Mouse (Mus musculus) induced T-regulatory cell, adult 2 months (primary cell): Measurements from ENCODE around the gene Saysd1.

Experiments
- DNase-seq: peaks from one replicate; pipeline ENCODE4 v3.0.0-alpha.2; 2012; ENCODE audit warnings: low read depth

The Saysd1 gene

DNA sequence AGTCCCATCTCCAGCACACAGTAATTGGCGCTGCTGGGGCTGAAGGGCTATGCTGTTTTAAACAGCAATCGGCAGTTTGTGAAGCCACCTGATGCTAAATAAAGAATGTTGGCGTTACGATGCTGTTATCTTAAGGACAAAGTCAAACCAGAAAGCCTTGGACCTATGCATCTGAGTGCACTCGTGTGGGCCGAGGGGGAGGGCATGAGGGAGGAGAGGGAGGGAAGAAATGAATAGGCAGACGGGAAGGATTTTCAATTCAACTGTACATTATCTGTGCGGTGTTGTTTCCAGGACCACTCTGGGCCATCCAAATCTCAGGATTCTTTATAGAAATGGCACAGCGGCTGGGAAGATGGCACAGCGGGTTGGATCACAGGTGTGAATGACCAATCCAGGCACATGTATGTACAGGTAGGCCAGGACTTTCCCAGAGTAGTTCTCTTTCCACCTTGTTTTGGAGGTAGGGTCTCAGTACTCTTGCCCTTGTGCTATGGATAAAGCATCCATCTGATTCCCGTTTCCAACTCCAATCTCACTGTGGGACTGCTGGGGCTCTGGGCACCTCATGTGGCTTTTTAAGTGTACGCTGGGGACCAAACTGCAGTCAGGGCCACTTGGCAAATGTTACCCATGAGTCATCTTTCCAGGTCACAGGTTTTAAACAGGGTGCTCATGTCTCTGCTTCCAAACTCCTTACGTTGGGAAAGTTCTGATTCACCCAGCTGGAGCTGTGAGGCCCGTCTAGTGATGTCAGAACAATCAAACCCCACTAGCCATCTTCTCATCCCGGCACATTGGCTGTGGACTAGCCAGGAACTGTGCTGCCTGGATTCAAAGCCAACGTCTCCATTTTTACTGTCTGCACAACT lies at the start of gene Saysd1:
Saysd1 (minus strand) TSS at position 51 of the 872 bp plus-strand sequence.
- DNase-seq = no peak

DNA sequence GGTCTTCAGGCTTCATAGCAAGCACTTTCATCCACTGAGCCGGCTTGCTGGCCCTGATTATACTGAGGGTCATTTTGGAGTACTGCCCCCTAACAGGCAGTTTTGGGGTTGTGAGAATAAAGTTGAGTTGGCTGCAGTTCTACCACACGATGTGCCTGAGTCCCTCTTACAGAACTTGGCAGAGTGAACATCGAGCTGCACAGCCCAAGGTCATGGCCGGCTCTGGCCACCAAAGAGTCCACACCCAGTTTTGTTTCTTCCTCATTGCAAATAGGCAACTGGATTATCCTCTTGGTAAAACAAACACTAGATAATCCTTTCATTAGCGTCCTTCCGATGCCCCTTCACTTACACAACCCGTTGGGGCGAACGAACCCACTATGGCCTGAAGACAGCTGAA lies 47.1 kb upstream of the Saysd1 start:
- DNase-seq = no peak

DNA sequence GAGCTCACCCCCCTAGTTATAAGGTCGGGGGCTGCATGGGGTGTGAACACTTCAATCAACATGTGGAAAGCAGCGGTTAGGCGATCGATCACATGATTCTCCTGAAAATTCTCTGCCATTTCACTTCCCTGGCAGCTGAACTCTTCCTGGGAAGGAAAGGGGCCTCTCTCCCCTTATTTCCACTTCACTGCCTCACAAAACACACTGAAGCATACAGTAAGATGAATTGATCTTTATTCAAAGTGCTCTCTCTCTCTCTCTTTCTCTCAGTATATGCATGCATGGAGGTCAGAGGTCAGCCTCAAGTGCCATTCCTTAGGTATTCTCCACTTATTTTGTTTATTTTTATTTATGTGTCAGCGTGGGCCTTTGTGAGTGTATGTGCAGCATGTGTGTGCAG lies 45.4 kb upstream of the Saysd1 start:
- no peak for DNase-seq

DNA sequence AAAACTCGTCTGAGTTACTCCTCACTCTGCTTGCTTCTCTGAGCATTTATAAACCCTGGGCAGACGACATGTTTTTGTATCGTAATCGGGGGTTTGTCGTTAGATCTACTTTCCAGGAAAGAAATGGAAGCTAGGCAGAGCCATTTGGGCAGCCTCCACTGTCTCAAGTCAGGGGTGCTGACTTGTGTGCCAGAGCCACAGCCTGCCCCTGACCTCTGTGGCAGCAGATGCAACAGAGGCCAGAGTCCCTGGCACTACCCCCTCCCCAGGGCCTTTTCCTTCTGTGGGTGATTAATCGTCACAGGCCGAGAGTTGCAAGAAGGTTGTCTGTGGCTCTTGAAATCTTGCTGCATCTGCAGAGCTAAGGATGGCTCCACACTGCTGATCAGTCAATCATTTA lies 44.3 kb upstream of the Saysd1 start:
- DNase-seq = no peak

DNA sequence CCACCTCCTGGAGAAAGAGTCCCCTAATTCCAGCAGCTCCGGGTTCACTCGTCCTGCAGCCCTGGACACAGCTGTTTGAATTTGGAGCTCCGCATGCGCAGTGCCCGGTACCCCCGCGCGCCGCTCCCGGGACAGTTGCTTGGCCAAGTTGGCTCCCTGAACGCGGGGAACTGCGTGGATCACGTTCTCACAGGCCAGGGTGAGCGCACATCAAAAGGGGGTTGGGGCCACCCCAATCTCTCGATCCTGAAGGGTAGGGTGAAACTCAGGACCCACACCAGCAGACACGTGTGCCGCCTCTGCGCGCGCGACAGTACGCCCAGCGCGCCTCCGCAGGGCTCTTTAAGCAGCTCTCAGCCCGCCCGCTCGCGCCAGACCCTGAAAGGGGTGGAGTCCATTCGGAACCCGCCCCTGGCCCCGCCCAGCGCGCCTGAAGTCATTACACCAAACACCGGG lies 43.2 kb upstream of the Saysd1 start, which contains the start of gene Kcnk5:
Kcnk5 (minus strand) TSS at position 344 of the 456 bp plus-strand sequence.
- peak; percentile 92 for DNase-seq

DNA sequence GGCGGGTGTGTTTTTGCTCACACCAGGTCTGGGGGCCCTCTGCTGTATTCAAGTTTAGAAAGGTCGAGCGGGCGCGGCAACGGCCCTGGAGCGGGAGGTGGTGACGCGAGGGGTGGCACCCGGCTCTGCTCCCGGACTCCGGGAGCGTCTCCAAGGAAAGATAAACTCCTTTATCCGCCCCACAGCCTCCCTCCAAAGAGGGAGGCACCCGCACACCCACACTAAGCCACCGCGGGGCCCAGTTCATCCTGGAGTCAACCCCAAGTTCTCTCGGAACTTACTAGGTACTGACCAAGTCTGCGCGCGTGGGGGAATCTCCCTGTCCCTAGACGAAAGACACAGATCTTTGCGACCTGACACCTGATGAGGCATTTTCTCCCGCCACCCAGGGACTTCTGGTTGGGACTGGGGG lies 42.4 kb upstream of the Saysd1 start:
- DNase-seq = peak; percentile 68

DNA sequence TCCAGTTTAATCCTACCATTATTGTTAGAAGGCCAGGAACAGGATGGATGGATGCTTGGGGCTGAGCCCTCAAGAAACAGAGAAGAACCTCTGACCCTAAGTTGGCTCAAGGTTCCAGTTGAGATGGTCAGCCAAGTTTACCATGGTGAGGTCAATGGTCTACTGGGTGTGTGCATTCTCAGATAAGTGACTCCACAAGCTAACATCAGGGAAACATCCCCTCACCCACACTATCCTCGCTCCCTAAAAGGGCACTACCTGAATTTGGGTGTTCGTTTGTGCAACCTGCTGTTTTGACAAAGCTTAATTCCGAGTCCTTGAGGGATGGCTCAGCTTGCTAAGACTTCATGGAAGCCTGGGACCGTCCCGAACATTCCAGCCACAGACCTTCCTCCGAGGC lies 42.0 kb upstream of the Saysd1 start:
- DNase-seq = no peak

DNA sequence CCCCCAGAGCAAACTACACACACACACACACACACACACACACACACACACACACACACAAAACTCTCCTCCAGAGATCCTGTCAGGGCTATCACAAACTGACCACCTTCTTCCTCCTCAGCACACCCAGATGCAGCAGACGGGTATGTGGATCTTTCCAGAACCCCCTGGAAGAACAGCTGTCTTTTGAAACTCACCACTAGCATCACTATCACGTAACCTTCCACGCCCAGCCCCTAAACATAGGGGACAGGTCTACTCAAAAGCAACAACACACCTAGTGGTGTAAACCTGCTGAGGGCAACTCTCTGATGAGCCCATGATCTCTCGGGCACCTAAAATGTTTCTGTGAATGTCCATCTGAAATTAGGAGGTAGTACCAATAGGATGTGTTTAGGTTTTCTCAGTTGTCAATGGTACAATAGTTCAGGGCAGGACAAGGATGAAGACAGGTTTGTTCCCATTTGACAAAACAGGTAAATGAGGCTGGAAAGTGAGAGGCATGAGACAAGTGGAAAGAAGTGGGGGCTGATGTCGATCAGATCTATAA lies 41.5 kb upstream of the Saysd1 start:
- peak; percentile 59 for DNase-seq

DNA sequence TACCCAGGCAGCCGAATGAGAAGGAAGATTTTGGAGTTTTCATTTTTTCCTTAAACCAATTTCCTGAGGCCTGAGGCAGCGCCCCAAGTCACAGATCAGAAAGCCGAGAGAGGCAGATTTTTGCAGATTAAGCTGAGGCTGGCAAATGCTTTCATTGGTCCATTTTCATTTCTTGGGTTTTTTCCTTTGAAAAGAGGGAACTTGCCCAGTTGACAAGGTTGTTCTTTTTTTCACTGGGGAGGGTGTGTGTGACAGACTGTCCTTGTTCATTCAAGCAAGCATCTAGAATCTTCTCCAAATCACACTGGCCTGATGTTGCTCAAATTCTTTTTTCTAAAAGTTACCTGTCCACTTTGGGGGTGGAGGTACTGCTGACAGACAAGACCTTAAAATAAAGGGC lies 40.7 kb upstream of the Saysd1 start:
- no peak for DNase-seq

DNA sequence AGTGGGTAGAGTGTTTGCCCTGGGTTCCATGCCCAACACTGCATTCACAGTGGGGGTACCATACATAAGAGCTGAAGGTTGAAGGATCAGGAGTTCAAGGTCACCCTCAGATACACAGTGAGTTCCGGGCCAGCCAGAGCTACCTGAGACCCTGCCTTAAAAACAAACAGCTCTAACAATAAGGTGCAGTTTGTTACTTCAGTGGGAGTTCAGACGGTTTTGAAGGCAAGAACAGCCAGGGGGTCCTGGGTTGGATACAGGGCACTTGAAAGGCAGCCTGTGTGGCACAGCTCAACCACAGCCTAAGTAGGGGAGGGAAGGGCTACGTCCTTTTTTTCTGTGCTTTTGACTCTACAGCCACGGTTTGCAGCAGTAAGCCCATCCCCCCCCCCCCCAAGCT lies 40.3 kb upstream of the Saysd1 start:
- DNase-seq = peak; percentile 39

DNA sequence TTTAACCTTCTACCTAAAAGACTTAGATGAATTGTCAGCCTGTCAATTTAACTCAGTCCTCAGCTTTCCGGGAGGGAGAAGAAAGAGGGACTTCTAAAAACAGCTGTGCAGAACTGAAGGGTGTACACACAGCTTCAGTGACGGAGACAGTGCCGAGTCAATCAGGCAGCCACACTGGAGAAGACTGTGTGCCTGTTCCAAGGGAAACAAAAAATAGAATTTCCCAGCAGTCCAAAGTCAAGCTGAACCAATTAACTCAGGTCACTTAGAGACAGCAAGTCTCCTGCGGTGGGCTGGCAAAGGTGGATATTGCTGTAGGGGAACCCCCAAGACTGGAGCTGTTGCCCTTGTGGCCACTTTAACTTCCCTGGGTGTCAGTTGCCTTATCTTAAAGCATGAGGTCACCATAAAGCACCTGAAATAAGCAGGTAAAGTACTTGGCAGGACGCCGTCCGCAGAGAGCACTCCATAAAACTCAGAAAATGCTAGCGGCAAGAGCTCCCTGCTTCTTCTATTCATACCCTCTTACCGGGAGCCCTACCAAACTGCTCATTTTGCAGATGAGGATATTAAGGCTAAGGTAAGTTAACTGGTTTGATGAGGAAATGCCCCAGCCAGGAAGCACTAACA lies 39.3 kb upstream of the Saysd1 start:
- DNase-seq = peak; percentile 58

DNA sequence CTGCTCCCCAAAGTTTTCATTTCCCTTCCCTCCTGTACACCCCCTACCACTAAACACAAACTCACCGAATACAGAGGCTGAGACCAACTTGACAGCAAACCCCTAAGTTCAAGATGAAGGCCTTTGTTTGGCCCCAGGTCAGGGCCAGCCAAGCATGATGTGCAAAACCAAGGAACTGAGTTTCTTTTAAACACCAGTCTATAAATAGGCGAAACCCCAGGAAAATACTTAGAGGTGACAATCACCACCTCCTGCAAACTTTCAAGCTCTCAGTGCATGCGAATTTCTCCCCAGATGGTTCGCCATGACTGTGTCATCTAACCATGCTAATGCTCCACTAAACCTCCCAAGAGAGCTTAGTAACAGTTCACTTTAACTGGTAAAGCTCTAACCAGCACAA lies 37.4 kb upstream of the Saysd1 start:
- DNase-seq = peak; percentile 43

DNA sequence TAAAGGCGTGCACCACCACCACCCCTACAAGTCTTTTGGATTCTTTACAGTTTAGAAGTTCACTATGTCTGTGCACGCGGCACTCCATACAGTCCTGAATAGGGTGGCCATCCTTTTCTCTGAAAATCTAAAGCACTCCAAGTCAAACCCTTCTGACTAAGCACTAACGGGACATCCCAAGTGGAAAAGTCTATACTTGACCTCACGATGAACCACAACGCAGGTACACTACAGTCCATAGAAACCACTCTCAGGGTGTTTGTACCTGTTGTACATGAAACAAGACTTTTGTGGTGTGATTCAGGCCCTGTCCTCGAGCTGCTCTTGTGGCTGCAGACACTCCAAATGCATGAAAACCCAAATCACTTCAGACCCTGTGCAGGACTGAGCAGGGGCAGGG lies 36.8 kb upstream of the Saysd1 start:
- DNase-seq = no peak

DNA sequence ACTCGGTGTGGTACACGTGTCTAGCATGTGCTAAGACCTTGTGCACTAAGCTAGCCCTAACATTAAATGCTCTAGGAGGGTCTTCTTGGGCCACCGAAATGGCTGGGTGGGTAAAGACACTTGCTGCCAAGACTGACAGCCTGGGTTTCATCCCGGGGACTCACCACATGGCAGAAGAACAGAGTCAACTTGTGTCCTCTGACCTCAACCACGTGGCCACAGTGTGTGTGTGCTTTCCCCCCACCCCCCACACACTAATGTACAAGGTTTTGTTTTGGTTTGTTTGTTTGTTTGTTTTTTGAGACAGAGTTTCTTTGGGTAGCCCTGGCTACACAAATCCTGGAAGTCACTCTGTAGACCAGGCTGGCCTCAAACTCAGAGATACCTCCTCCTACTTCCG lies 36.4 kb upstream of the Saysd1 start:
- DNase-seq = peak; percentile 61

DNA sequence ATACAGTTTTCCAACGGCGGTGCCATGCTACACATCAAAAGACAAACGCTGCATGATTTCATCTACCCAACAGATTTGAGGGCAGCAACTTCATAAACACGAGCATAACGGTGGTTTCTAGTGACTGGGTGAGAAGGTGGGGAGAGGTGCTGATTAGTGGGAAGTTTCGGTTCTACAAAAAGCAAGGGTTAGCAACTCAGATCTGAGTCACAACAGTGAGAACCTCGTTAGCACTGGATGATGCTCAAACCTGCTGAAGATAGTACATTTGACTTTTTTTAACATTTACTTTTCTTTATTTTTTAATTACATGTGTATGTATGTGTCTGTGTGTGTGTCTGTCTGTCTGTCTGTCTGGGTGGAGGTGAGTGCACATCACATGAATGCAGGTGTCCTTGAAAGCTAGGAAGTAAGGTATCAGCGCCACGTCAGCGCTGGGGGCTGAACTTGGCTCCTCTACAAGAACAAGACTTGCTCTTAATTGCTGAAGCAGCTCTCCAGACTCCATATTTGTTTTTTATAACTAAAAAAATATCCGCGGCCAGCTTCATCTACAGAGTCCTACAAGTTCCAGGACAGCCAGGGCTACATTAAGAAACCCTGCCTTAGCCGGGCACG lies 35.6 kb upstream of the Saysd1 start:
- DNase-seq = peak; percentile 86

DNA sequence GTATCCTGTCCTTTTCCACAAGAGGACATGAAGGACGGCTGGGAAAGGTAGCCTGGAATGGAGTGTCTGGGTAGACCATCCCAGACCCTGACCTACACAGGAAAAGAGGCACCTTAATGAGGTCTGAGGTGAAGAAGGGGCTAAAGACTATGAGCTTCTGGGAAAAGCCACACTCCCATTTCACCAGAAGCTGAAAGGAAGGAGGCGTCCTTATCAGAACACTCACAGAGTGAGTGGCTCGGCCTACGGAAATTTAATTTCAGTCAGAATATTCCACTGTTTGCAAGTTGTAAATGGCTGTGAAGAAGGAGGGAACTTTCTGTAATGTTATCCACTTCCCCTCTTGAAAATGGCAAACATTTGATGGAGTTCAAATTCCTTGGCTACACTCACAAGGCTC lies 34.6 kb upstream of the Saysd1 start:
- peak; percentile 54 for DNase-seq

DNA sequence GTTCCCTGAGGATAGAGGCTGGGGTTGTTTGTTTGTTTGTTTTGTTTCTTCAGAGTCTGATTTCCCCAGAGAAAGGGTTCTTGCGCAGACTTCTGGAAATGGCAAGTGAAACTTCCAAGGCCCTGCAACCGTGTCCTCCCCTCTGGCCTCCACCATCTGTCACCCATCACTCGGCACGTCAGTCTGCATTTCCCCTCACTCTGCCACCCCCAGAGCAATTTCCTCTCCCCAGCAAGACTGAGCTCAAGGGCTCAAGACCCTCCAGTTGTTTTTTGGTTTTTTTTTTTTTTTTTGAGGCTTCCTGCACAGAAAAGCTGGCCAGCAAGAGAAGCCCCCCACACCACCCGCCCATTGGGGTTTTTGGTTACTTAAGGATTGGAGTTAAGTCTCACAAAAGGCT lies 34.2 kb upstream of the Saysd1 start:
- peak; percentile 50 for DNase-seq

DNA sequence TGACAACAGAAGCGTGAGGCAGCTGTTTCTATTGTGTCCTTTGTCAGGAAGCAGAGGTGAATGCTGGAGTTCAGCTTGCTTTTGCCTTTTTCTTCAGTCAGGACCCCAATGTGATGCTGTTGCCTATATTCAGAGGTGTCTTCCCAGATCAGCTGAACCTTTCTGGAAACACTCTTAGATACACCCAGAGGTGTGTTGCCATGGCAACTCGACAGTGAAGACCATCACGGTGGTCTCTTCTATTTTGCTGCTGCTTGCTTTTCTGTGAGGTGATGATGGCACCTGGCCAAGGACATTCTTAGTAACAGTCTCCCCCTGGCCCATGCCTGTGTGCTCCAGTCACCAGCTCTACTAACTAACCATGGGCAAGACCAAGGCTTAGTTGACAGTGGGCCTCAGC lies 33.5 kb upstream of the Saysd1 start:
- DNase-seq = no peak

DNA sequence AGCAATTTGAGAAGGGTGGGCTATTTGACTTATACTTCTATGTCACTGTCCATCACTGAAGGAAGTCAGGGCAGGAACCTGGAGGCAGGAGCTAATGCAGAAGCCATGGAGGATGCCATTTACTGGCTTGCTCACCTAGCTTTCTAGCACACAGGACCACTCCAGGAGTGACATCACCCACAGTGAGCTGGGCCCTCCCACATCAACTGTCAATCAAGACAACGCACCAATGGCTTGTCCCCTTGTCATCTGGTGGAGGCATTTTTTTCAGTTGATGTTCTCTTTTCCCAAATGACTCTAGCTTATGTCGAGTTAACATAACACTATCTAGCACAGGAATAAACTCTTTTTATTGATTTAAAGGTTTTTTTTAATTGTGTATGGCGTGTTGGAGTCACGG lies 30.9 kb upstream of the Saysd1 start:
- DNase-seq = no peak

DNA sequence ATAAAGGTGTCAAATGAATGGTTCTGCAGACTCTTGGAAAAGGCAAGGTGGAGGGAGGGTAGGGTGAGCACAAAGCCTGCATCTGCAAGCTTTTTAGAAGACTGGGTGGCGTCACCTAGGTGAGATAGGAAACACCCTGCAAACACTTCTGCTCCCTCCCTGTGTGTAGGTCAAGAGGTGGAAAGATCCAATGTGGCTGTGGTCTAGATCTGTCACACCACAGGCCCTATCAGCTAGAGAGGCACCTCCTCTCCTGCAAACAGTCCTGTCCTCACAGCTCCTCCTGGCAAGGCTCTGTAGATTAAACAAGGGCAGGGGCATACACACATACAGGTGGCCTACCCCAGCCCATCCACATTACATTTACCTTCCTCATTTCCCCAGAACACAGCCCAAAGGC lies 30.1 kb upstream of the Saysd1 start:
- DNase-seq = no peak

DNA sequence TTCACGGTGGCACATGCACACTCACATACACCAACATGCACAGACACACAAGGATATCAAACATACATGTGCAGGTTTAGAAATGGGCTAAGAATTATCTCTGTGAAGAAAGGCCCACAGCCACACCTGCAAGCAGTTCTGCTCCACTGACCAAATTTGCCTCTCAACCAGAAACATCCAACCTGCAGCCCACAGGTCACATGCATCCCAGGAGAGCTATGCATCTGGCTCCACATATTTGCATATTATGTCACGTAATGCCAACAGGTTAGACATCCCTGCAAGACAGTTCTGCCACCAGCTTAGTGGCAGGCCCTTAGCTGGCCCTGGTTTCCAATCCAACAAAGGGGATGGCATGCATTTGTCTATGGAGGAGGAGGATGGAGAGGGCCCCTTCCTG lies 29.7 kb upstream of the Saysd1 start:
- DNase-seq = no peak

DNA sequence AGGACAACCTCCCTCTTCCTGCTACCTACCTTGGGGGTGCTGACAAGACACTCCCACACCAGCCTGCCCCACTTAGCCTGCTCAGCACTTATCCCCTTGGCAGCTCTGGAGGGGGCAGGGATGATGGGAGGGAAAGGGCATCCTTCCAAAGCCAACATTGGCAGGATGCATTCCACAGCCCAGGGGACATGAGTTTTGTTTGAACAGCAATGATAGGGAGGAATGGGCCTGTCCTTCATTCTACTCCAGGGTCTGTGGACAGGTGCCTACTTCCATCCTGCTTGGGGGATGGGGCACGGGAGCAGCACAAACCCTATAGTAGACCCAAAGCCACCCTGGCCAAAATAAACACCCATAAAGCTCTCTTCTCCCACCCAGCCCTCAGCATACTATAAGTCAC lies 27.1 kb upstream of the Saysd1 start:
- DNase-seq = no peak

DNA sequence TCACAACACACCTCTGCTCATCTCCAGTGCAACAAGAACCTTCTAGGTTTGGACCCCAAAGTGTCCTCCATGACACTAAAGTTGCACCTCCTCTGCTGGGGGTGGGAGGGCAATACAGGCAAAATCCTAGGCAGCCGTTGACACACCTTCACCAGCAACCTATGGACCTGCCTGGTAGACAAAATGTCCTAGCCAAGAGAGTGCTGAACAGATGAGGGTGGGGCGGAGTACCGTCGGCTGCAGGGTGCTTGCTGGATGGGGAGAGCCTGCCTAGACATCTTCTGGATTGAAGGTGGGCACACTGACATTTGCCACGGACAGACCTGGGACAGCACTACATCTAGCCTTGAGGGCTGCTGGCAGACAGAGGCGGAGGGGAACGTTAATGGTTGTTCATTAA lies 26.1 kb upstream of the Saysd1 start:
- no peak for DNase-seq
